Mouse (Mus musculus): ENCODE measurements around the gene Mafg.

Mafg gene

GRCm38 (mm10) chr11:120643601-120643987 is 10.2 kb upstream of the Mafg start, which contains the start of gene Pycr1:
Gene Pycr1, minus strand, starts transcription at chr11:120643769.
- peak; percentile 95 for DNase-seq

- no peak for DNase-seq
Measured at GRCm38 (mm10) chr11:120642939-120643600, 9.7 kb upstream of the Mafg start.

GRCm38 (mm10) chr11:120641869-120642268 is 8.5 kb upstream of the Mafg start:
- DNase-seq, result no peak

- peak; percentile 0 for DNase-seq
Measured at GRCm38 (mm10) chr11:120641255-120641654, 7.9 kb upstream of the Mafg start.

GRCm38 (mm10) chr11:120634810-120635209 is 1.4 kb upstream of the Mafg start:
- no peak for DNase-seq

- peak; percentile 86 for DNase-seq
Measured at GRCm38 (mm10) chr11:120632559-120633519, 561 bp downstream of the Mafg start.

- peak; percentile 7 for DNase-seq
Measured at GRCm38 (mm10) chr11:120631726-120632448, 1.5 kb downstream of the Mafg start.

GRCm38 (mm10) chr11:120630881-120631725 is 2.3 kb downstream of the Mafg start:
- peak; percentile 67 for DNase-seq

GRCm38 (mm10) chr11:120630401-120630871 is 3.0 kb downstream of the Mafg start:
- DNase-seq, result peak; percentile 86

- peak; percentile 67 for DNase-seq
Measured at GRCm38 (mm10) chr11:120629911-120630310, 3.5 kb downstream of the Mafg start.

- peak; percentile 53 for DNase-seq
Measured at GRCm38 (mm10) chr11:120629341-120629730, 4.1 kb downstream of the Mafg start.

- DNase-seq, result peak; percentile 6
Measured at GRCm38 (mm10) chr11:120628601-120629340, 4.6 kb downstream of the Mafg start.

- DNase-seq, result peak; percentile 20
Measured at GRCm38 (mm10) chr11:120627468-120628300, 5.7 kb downstream of the Mafg start.

- no peak for DNase-seq
Measured at GRCm38 (mm10) chr11:120626785-120627467, 6.5 kb downstream of the Mafg start.

- DNase-seq, result peak; percentile 5
Measured at GRCm38 (mm10) chr11:120625152-120625775, 8.1 kb downstream of the Mafg start, which contains the start of gene Sirt7. Gene Sirt7, minus strand, starts transcription at chr11:120625240.

- peak; percentile 92 for DNase-seq
Measured at GRCm38 (mm10) chr11:120624680-120625111, 8.7 kb downstream of the Mafg start.

- peak; percentile 84 for DNase-seq
Measured at GRCm38 (mm10) chr11:120623961-120624679, 9.3 kb downstream of the Mafg start.

- DNase-seq, result no peak
Measured at GRCm38 (mm10) chr11:120622805-120623204, 10.6 kb downstream of the Mafg start.

Data from kidney, postnatal 14 days (tissue).